Comparison of ENCODE assay signal across 8 mouse cellular contexts in the genomic region with DNA sequence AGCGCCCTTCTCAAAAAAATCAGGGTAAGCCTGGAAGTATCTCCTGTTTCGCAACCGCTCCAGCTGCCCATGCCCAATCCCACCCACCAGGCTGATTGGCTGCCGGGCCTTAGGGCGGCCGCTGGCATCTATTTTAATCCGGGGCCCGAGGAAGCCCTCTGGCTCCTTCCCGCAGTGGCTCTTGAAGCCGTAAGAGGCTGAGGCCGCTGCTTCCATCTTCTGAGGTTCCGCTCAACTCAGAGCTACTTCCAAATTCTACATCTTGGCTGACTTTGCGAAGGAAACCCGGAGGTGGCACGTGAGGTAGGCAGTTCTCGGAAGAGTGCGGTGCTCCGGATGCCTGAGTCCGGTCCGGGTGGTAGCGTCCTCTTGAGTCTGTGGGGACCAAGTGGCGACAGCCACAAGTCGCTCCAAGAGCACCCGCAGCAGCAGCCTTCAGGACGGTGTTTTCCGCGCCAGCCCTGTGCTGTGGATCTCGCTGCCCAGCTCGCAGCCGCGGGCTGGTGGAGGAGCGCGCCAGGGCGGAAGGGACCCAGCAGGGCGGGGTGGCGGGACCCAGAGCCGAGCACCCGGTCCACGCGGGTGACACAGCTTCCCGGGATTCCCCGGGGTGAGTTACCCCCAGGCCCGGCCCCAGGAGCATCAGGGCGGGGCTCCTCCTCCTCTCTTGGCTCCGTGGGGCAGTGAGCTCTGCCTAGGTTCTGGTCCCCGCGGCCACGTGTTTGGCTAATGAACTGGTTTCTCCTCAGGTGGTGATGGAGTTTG. TPM values are rescaled to one million over a fixed set of nuclear protein-coding genes. Genes with fewer than 3 reads are reported as not detected.
DNase-seq lines count a peak whose midpoint lies in the region; ATAC-seq and TF ChIP-seq lines count a peak whose summit lies in the region.

A gene (plus strand): TSS at position 161 of the 765 bp plus-strand sequence.

- intact Hi-C loops in left cerebral cortex, postnatal 4 days (cut with DNase I), result no loop called here

- peak within 1 kb of the TSS; percentile 58 for H3K9ac ChIP-seq in embryonic facial prominence, embryonic 11.5 days (replicated peaks; ENCODE audit: low read length)
- peak within 1 kb of the TSS; percentile 17; the same call in 1 of the 2 replicates for H3K9ac ChIP-seq in intestine, postnatal 0 days (ENCODE audit: low read depth, low read length)

- TF ChIP-seq CTCF in intestine, postnatal 0 days (IDR thresholded peaks at IDR 0.05; ENCODE audit: low read depth), result no peak

- no peaks in the 10 kb centered on the region for H3K36me3 ChIP-seq in embryonic facial prominence, embryonic 11.5 days (replicated peaks; ENCODE audit: control insufficient read depth, insufficient read depth, low read depth, low read length)
- H3K36me3 ChIP-seq in intestine, postnatal 0 days (ENCODE audit: control insufficient read depth, insufficient read depth), result no peaks in the 10 kb centered on the region
- no peaks in the 10 kb centered on the region for H3K36me3 ChIP-seq in midbrain, embryonic 10.5 days

- DNase-seq in layer of hippocampus, adult 11-12 months (ENCODE audit: low spot score), result peak; percentile 58
- no peak for DNase-seq in layer of hippocampus, adult 9-10 months (ENCODE audit: low spot score)
- DNase-seq in embryonic facial prominence, embryonic 11.5 days (ENCODE audit: low spot score), result peak; percentile 63
- peak; percentile 64 for DNase-seq in left cerebral cortex, postnatal 4 days
- DNase-seq in midbrain, embryonic 10.5 days (ENCODE audit: low spot score), result peak; percentile 66
- DNase-seq in right cerebral cortex, postnatal 36 days (ENCODE audit: low spot score in 2 of 2), result peak; percentile 16 to 19

- no peaks in the 10 kb centered on the region for H3K27me3 ChIP-seq in embryonic facial prominence, embryonic 11.5 days (ENCODE audit: control insufficient read depth, insufficient read depth, low read length)
- no peaks in the 10 kb centered on the region for H3K27me3 ChIP-seq in intestine, postnatal 0 days (replicated peaks; ENCODE audit: control insufficient read depth, insufficient read depth, low read length)
- peaks cover 14% of the 10 kb centered on the region for H3K27me3 ChIP-seq in midbrain, embryonic 10.5 days (ENCODE audit: low read depth, poor library complexity, severe bottlenecking)

- H3K4me2 ChIP-seq in embryonic facial prominence, embryonic 11.5 days (ENCODE audit: low read depth, low read length), result peak within 1 kb of the TSS; percentile 92
- peak within 1 kb of the TSS; percentile 92 for H3K4me2 ChIP-seq in intestine, postnatal 0 days (replicated peaks; ENCODE audit: low read depth)

- WGBS in embryonic facial prominence, embryonic 11.5 days, result under 1% methylated on average over 43 of the region's 48 CpGs
- whole genome bisulfite sequencing in intestine, postnatal 0 days, result under 1% methylated on average over 48 of the region's 48 CpGs
- under 1% methylated on average over 48 of the region's 48 CpGs for WGBS in midbrain, embryonic 10.5 days

- peak within 1 kb of the TSS; percentile 48 for H3K4me3 ChIP-seq in embryonic facial prominence, embryonic 11.5 days (ENCODE audit: low read depth, low read length)
- H3K4me3 ChIP-seq in intestine, postnatal 0 days (ENCODE audit: low read depth, low read length), result peak within 1 kb of the TSS; percentile 46
- H3K4me3 ChIP-seq in midbrain, embryonic 10.5 days, result peak within 1 kb of the TSS; percentile 64

- H3K4me1 ChIP-seq in embryonic facial prominence, embryonic 11.5 days (ENCODE audit: control insufficient read depth, insufficient read depth, low read length), result no peaks in the 10 kb centered on the region
- H3K4me1 ChIP-seq in intestine, postnatal 0 days (replicated peaks; ENCODE audit: control insufficient read depth, insufficient read depth, low read length), result no peaks in the 10 kb centered on the region; the same call in 1 of the 2 replicates
- peaks cover 13% of the 10 kb centered on the region for H3K4me1 ChIP-seq in midbrain, embryonic 10.5 days

- no peaks in the 10 kb centered on the region for H3K9me3 ChIP-seq in embryonic facial prominence, embryonic 11.5 days (replicated peaks; ENCODE audit: control insufficient read depth, low read length)
- H3K9me3 ChIP-seq in intestine, postnatal 0 days (ENCODE audit: control insufficient read depth), result no peaks in the 10 kb centered on the region
- no peaks in the 10 kb centered on the region for H3K9me3 ChIP-seq in midbrain, embryonic 10.5 days (replicated peaks)

- H3K27ac ChIP-seq in embryonic facial prominence, embryonic 11.5 days (replicated peaks; ENCODE audit: low read depth, low read length), result no peak within 1 kb of the TSS
- H3K27ac ChIP-seq in intestine, postnatal 0 days (ENCODE audit: low read depth, low read length), result no peak within 1 kb of the TSS
- H3K27ac ChIP-seq in midbrain, embryonic 10.5 days (replicated peaks), result peak within 1 kb of the TSS; percentile 55

- ATAC-seq in embryonic facial prominence, embryonic 11.5 days (replicated peaks; ENCODE audit: insufficient number of reproducible peaks, low FRiP score, low TSS enrichment, low read depth), result peak; percentile 84
- peak; percentile 94 for ATAC-seq in granulocyte monocyte progenitor cell, adult 5-6 weeks (replicated peaks; ENCODE audit: poor library complexity, severe bottlenecking)
- ATAC-seq in intestine, postnatal 0 days, result peak; percentile 54

RNA-seq across cellular contexts. Expression of the gene that starts here (rescaled TPM):
- 0.74 and 0.77 TPM in 2 replicates for polyA plus RNA-seq in embryonic facial prominence, embryonic 11.5 days (2014; fragmentation: Nextera tagmentation; extraction: Ambion mirVana)
- total RNA-seq in granulocyte monocyte progenitor cell, adult 5-6 weeks (2014; fragmentation: Nextera tagmentation), result 17.9 and 22.7 TPM in 2 replicates
- 29.6 and 35.2 TPM in 2 replicates for total RNA-seq in granulocyte monocyte progenitor cell, adult 5-6 weeks (2017)
- polyA plus RNA-seq in intestine, postnatal 0 days (2015; fragmentation: Nextera tagmentation; extraction: Ambion mirVana), result 1.1 and 1.8 TPM in 2 replicates
- total RNA-seq in left cerebral cortex, postnatal 4 days (2021), result 1 to 10 TPM; 1.3 to 2.4 TPM
- 0.42 and 1.4 TPM in 2 replicates for polyA plus RNA-seq in midbrain, embryonic 10.5 days (2016; fragmentation: Nextera tagmentation; extraction: Ambion mirVana)

Comparison
In these comparisons a context has a peak if more than half of its experiments do, and no peak if none do; other contexts are left out.
1. RNA of the gene that starts here (total RNA-seq): 17.9 to 35.2 TPM in granulocyte monocyte progenitor cell, adult 5-6 weeks; 1.3 to 2.4 TPM in left cerebral cortex, postnatal 4 days; every median in the first group is over 4 times any median in the second.
2. Peak in DNase-seq, ATAC-seq, H3K4me3 ChIP-seq, H3K9ac ChIP-seq and H3K4me2 ChIP-seq in embryonic facial prominence, embryonic 11.5 days; RNA of the gene not detected or under 1 TPM.
3. Peak in every context shown above with its lines, with median percentiles within 50 percentile points of each other: ATAC-seq and H3K4me3 ChIP-seq.